Mouse (Mus musculus) E14TG2a.4 (cell line): ENCODE measurements at regions not wholly inside any gene's neighbourhood (a gene's known extent, or its start where the extent isn't known, plus 50 kb on each side); places are given as distances from the start of the nearest gene placed in this dataset.

Experiments used
- H3K27me3 ChIP-seq: 2 replicates; pipeline ENCODE4 v1.6.1; 2014; ENCODE audit warnings: low read length, control low read depth; ENCODE audit not compliant: insufficient read depth
- H3K36me3 ChIP-seq: 2 replicates; pipeline ENCODE4 v1.6.1; 2014; ENCODE audit warnings: low read length, control low read depth; ENCODE audit not compliant: insufficient read depth
- H3K4me1 ChIP-seq: replicated peaks from 2 replicates; pipeline ENCODE4 v1.6.1; 2014; ENCODE audit warnings: low read depth, low read length, control low read depth
- H3K4me3 ChIP-seq: replicated peaks from 2 replicates; pipeline ENCODE4 v1.5.1; 2014; ENCODE audit warnings: mild to moderate bottlenecking, low read length
- H3K9me3 ChIP-seq: 2 replicates; pipeline ENCODE4 v1.6.1; 2014; ENCODE audit warnings: low read length, control low read depth
- CTCF ChIP-seq: conservative IDR thresholded peaks from 2 replicates; pipeline ENCODE4 v1.5.1; 2014; ENCODE audit warnings: low read length
- NANOG ChIP-seq: IDR thresholded peaks from 2 replicates; pipeline ENCODE4 v1.6.1; 2014; ENCODE audit warnings: borderline replicate concordance, low read length, mixed read lengths
- POU5F1 ChIP-seq: IDR thresholded peaks from 2 replicates; pipeline ENCODE4 v1.6.1; 2014; ENCODE audit warnings: low read length, borderline replicate concordance

DNA sequence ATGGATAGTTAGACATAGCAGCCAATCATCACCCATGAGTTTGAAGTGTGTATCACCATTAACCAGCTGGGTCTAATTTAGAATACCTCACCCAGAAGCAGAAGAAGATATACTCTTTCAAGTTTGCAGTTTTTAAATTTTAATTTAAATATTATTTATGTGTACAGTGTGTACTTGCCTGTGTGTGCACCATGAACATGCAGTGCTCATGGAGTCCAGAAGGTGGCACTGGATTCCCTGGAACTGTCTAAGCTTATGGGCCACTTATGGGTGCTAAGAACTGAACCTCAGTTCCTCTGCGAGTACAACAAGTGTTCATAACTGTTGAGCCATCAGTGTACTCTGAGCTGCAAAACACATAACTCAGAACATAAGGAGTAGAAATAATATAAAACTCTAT, 675.6 kb downstream of the Adcyap1 start:
- Histone ChIP-seq H3K9me3 (no peaks in the 10 kb centered on the region), H3K36me3 (no peaks in the 10 kb centered on the region), H3K4me3 (no peak overlapping the region), H3K4me1 (no peaks in the 10 kb centered on the region), H3K27me3 (no peaks in the 10 kb centered on the region)
- TF ChIP-seq CTCF (peak; percentile 63), NANOG (no peak), POU5F1 (no peak)

DNA sequence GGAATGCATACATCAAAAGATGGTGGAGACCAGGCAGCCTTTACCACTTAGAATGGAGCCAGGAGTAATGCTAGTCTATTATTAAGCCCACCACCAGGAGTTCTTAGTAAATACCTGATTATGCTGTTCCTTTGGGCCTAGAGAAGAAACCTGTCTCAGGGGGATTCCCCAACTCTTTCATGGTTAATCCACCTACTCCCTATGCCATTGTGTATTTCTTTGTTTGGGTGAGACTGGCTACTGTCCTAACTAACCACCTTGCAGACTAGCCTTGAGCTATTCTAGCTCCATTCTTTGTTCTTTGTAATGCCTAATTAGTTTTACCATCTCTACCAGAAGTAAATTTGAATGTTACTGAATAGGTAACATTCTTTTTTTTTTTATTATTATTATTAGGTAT, 706.8 kb downstream of the Adcyap1 start:
- peaks cover 12% of the 10 kb centered on the region; the same call in 1 of the 2 replicates for H3K4me1 ChIP-seq
- no peaks in the 10 kb centered on the region for H3K9me3 ChIP-seq
- no peak overlapping the region for H3K4me3 ChIP-seq
- no peaks in the 10 kb centered on the region for H3K36me3 ChIP-seq
- TF ChIP-seq CTCF, result no peak
- peak; percentile 60; the same call in 1 of the 2 replicates for TF ChIP-seq NANOG
- no peak for TF ChIP-seq POU5F1
- H3K27me3 ChIP-seq, result no peaks in the 10 kb centered on the region

DNA sequence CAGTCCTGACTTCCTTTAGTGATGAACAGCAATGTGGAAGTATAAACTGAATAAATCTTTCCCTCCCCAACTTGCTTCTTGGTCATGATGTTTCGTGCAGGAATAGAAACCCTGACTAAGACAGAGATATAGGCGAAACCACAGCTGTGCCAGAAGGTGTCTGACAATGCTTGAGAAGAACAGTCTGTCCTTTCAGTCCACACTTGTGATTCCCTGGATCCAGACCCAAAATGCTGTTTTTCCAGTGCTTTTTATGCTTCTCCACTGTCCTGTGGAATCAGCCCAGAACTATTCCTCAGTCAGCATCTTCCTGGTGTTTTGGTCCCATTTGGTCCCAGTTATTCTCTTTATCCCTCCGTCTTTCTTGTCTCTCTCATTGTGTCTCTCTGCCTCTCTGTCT, 723.6 kb downstream of the Adcyap1 start:
- Histone ChIP-seq H3K27me3 (no peaks in the 10 kb centered on the region), H3K36me3 (no peaks in the 10 kb centered on the region), H3K4me1 (peaks cover 5% of the 10 kb centered on the region; the same call in 1 of the 2 replicates), H3K9me3 (0 out of 2 replicates have a peak, but pooled peaks cover 4% of the 10 kb centered on the region), H3K4me3 (no peak overlapping the region)
- no peak for TF ChIP-seq POU5F1
- TF ChIP-seq CTCF, result no peak
- no peak for TF ChIP-seq NANOG

DNA sequence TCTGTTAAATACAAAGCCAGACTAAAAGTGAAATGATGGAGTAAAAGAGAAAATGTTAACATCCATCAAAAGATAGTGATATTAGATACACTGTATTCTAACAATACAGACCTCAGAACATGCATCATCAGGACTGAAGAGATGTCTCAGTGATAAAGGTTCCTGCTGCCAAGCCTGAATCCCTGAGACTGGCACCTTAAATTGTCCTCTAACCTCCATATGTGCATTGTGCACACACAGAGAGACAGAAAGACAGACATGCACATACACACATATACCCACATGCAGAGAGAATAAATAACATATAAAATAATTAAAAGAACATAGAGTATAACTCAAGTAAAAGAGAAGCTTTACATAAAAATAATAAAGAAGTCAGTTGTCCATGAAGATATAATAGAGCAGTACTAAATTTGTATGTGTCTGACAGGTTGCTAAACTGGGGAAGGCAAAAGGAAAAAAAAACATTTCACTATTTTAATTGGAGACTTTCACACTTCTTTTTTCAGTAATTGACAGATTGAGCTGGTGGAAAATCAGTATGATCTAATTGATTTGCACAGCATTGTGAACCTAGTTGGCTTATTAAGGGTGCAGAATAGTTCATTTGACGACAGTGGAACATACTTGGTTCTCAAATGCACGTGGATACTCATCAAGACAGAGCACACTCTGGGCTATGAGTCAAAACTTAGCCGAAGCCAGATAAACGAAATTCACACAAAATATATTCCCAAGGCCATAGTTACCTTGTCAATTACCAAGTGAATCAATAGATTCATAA, 725.6 kb downstream of the Adcyap1 start:
- no peaks in the 10 kb centered on the region for H3K27me3 ChIP-seq
- H3K36me3 ChIP-seq, result no peaks in the 10 kb centered on the region
- no peak for TF ChIP-seq NANOG
- no peak for TF ChIP-seq CTCF
- TF ChIP-seq POU5F1, result no peak
- 0 out of 2 replicates have a peak, but pooled peaks cover 4% of the 10 kb centered on the region for H3K9me3 ChIP-seq
- H3K4me1 ChIP-seq, result no peaks in the 10 kb centered on the region
- no peak overlapping the region for H3K4me3 ChIP-seq
